Mouse (Mus musculus) lung, postnatal 0 days (tissue): ENCODE data around the gene Mphosph9.

Source experiments
- CTCF ChIP-seq: IDR thresholded peaks from 2 replicates; pipeline ENCODE4 v1.5.1; 2016; ENCODE audit warnings: antibody characterized with exemption, mild to moderate bottlenecking
- EP300 ChIP-seq: IDR thresholded peaks from 2 replicates; pipeline ENCODE4 v1.6.1; 2016; ENCODE audit warnings: antibody characterized with exemption, mild to moderate bottlenecking, control low read depth

GRCm38 (mm10) chr5:124211234-124211633, 116.5 kb downstream of the Mphosph9 start:
- TF ChIP-seq CTCF, result no peak
- no peak for TF ChIP-seq EP300
